Mouse (Mus musculus): ENCODE measurements around the gene Ntn4. TPM values are rescaled to one million over a fixed set of nuclear protein-coding genes. Genes with fewer than 3 reads are reported as not detected.

The Ntn4 gene
- polyA plus RNA-seq, 1 experiment from 2014 or later, result 2.0 TPM

DNA sequence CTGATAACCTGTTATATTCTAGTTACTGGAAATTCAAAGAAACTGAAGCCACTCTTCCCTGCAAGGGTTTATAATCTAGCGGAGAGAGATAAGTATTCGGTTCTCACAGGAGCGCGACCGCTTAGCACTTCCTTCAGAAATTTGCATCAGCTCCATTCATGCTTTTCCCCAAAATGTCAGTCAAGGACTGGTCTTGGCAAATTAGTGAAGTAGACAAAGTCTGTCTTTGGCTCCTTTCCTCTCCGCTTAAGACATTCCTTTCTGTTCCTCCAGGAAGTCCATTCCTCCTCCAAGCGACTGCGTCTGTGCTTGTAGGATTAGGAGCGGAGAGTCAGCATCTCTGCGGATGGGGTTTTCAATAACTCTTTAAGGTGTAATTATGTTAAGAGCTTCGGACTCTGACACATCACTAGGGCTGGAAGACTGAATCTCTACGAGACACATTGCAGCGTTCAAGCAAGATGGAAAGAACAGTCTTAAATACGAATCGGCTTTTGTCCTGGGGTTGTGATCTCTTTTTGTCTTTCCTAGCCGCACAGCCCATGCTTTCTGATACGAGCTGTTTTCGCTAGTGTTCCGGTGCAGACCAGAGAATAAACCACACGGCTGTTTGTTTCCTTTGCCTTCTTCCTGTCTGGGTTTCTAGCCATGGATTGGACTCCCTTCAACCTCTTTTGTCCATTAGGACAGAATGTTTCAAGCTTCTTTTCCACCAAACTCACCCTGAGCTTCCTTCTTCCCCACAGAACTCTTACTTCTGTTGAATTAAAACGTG, 60.3 kb downstream of the Ntn4 start:
- Histone ChIP-seq H3K27ac (replicated peaks; ENCODE audit: low read depth, low read length) (no peak overlapping the region), H3K4me3 (replicated peaks; ENCODE audit: low read depth, low read length) (peak overlapping the region; percentile 12; the same call in 1 of the 2 replicates), H3K4me2 (ENCODE audit: low read length) (peak overlapping the region; percentile 49), H3K27me3 (ENCODE audit: control insufficient read depth, insufficient read depth, low read length) (no peaks in the 10 kb centered on the region), H3K9ac (replicated peaks; ENCODE audit: low read length) (no peak overlapping the region; the same call in 1 of the 2 replicates), H3K9me3 (ENCODE audit: control insufficient read depth, low read length) (no peaks in the 10 kb centered on the region), H3K4me1 (ENCODE audit: control insufficient read depth, insufficient read depth, low read length) (peaks cover 8% of the 10 kb centered on the region), H3K36me3 (ENCODE audit: control insufficient read depth, insufficient read depth, low read length) (no peaks in the 10 kb centered on the region)
- ATAC-seq (ENCODE audit: low FRiP score, low TSS enrichment) (no peak), DNase-seq (peak; percentile 50)
- WGBS, result 39% methylated on average over 21 of the region's 21 CpGs

DNA sequence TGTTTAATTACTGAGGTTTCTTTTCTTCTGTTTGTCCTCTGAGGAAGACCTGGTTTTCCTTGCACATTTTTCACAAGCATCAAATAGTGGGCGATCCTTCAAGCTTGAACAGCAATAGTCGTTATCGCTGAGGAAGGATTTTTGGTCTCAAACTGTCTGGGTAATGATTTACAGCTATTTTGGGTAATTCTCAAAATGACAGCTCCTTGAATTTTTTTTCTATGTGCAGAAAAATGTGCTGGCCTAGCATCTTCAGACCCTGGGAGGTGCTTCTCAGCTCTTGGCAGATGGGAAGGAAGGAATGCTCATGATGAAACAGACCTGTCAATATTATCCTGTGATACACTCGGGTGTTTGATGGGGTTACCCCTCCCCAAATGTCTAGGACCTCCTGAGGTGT, 63.5 kb downstream of the Ntn4 start:
- no peak overlapping the region for H3K27ac ChIP-seq (replicated peaks; ENCODE audit: low read depth, low read length)
- H3K27me3 ChIP-seq (ENCODE audit: control insufficient read depth, insufficient read depth, low read length), result no peaks in the 10 kb centered on the region
- H3K4me2 ChIP-seq (ENCODE audit: low read length), result no peak overlapping the region
- 92% methylated on average over 4 of the region's 4 CpGs for WGBS
- H3K4me3 ChIP-seq (replicated peaks; ENCODE audit: low read depth, low read length), result no peak overlapping the region
- DNase-seq (no peak), ATAC-seq (ENCODE audit: low FRiP score, low TSS enrichment) (no peak)
- no peak overlapping the region for H3K9ac ChIP-seq (replicated peaks; ENCODE audit: low read length)
- peaks cover 16% of the 10 kb centered on the region; the same call in 1 of the 2 replicates for H3K36me3 ChIP-seq (ENCODE audit: control insufficient read depth, insufficient read depth, low read length)
- peaks cover 8% of the 10 kb centered on the region for H3K4me1 ChIP-seq (ENCODE audit: control insufficient read depth, insufficient read depth, low read length)
- H3K9me3 ChIP-seq (ENCODE audit: control insufficient read depth, low read length), result no peaks in the 10 kb centered on the region

DNA sequence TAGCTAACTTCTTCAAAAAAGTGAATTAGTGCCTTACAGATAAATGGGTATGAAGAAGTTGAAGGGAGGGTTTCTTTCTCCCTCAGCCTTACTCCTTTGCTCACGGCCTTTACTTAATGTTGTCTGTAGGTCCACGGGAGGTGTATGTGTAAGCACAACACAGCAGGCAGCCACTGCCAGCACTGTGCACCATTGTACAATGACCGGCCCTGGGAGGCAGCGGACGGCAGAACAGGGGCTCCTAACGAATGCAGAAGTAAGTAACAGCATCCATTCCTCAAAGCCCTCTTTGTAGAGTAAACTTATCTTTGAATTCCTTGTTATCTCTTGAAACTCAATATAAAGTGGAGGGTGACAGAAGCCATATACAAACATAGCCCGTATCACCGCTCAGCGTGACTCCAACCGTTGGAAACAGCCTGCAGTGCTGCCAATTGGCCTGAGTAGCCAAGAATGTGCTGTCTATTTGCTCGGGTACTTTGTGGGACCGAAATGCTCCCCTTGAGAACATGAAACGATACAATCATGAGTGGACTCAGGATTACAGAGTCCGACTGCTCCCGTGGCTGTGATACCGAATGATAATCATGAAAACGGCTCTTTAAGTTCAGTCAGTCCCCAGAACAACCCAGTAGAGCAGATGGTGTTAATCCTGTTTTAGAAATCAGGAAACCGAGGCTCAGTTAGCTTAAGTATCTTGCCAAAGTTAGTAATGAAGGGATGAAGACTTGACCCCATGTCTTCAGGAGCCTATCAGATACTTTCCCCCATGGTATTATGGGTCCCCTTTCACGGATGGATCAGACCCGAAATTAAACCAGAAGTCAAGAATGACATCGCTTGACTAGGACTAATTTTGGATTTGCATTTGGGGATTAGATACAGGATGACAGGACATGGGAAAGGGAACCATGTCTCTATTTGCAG, 66.9 kb downstream of the Ntn4 start:
- no peak overlapping the region for H3K4me3 ChIP-seq (replicated peaks; ENCODE audit: low read depth, low read length)
- no peak for DNase-seq
- H3K27ac ChIP-seq (replicated peaks; ENCODE audit: low read depth, low read length), result no peak overlapping the region
- no peak overlapping the region for H3K9ac ChIP-seq (replicated peaks; ENCODE audit: low read length)
- H3K36me3 ChIP-seq (ENCODE audit: control insufficient read depth, insufficient read depth, low read length), result peaks cover 38% of the 10 kb centered on the region
- no peak for ATAC-seq (ENCODE audit: low FRiP score, low TSS enrichment)
- H3K4me2 ChIP-seq (ENCODE audit: low read length), result no peak overlapping the region
- no peaks in the 10 kb centered on the region for H3K4me1 ChIP-seq (ENCODE audit: control insufficient read depth, insufficient read depth, low read length)
- H3K27me3 ChIP-seq (ENCODE audit: control insufficient read depth, insufficient read depth, low read length), result no peaks in the 10 kb centered on the region
- no peaks in the 10 kb centered on the region for H3K9me3 ChIP-seq (ENCODE audit: control insufficient read depth, low read length)
- 63% methylated on average over 21 of the region's 21 CpGs for WGBS

DNA sequence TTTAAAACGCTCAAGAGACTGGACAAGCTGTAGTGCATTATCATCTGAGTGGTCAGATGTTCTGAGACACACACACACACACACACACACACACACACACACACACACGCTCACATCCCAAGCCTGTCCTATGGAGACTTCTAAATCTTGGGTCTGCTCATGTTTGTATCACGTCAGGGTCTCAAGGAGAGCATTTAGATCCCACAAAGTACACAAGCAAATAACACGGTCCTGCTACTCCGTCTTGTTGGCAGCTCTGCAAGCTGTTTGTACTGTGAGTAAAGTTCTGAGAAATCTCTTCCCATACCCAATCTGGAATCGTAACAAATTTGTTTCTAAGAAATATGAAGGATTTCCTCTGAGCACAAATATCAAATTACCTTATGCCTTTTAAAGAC, 67.6 kb downstream of the Ntn4 start:
- peaks cover 38% of the 10 kb centered on the region for H3K36me3 ChIP-seq (ENCODE audit: control insufficient read depth, insufficient read depth, low read length)
- no peak overlapping the region for H3K4me3 ChIP-seq (replicated peaks; ENCODE audit: low read depth, low read length)
- H3K4me1 ChIP-seq (ENCODE audit: control insufficient read depth, insufficient read depth, low read length), result no peaks in the 10 kb centered on the region
- DNase-seq (no peak), ATAC-seq (ENCODE audit: low FRiP score, low TSS enrichment) (no peak)
- H3K9me3 ChIP-seq (ENCODE audit: control insufficient read depth, low read length), result no peaks in the 10 kb centered on the region
- no peak overlapping the region for H3K4me2 ChIP-seq (ENCODE audit: low read length)
- H3K9ac ChIP-seq (replicated peaks; ENCODE audit: low read length), result no peak overlapping the region
- WGBS, result 84% methylated on average over 6 of the region's 6 CpGs
- no peaks in the 10 kb centered on the region for H3K27me3 ChIP-seq (ENCODE audit: control insufficient read depth, insufficient read depth, low read length)
- no peak overlapping the region for H3K27ac ChIP-seq (replicated peaks; ENCODE audit: low read depth, low read length)

DNA sequence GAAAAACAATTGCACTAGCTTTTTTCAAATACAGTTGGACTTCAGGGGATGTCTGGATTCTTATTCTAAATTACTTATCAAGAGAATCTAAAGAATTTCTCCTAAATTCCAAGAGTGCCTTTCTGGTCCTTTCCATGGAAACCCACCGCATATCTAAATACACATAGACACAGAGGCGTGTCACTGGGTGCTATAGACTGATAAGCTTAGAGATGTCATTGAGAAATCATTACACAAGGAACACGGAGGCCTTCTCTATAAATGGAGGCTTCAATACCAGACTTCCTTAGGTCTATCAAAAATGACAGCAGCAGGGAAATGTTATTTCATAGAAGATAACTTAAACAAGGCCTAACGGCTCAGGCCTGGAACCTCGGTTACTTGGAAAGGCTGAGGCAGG, 68.0 kb downstream of the Ntn4 start:
- Histone ChIP-seq H3K36me3 (ENCODE audit: control insufficient read depth, insufficient read depth, low read length) (peaks cover 38% of the 10 kb centered on the region), H3K9ac (replicated peaks; ENCODE audit: low read length) (no peak overlapping the region), H3K4me2 (ENCODE audit: low read length) (no peak overlapping the region), H3K4me3 (replicated peaks; ENCODE audit: low read depth, low read length) (no peak overlapping the region), H3K27me3 (ENCODE audit: control insufficient read depth, insufficient read depth, low read length) (no peaks in the 10 kb centered on the region), H3K27ac (replicated peaks; ENCODE audit: low read depth, low read length) (no peak overlapping the region), H3K9me3 (ENCODE audit: control insufficient read depth, low read length) (no peaks in the 10 kb centered on the region), H3K4me1 (ENCODE audit: control insufficient read depth, insufficient read depth, low read length) (no peaks in the 10 kb centered on the region)
- no peak for DNase-seq
- WGBS, result 91% methylated on average over 5 of the region's 5 CpGs
- ATAC-seq (ENCODE audit: low FRiP score, low TSS enrichment), result no peak

DNA sequence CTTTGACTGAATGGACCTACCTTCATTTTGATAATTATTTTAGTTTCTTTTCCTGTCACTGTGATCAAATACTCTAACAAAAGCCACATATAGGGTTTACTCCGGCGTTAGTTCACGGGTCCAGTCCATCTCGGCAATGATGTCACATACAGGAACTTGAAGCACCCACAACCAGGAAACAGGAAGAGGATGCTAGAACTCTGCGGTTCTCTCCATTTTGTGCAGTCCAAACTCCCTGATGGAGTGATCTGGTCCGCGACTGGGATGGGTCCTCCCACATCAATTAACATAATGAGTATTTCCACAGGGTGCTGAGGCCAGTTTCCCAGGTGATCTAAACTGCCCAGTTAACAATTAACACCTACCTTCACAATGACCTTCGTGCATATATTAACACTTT, 69.1 kb downstream of the Ntn4 start:
- WGBS, result 94% methylated on average over 8 of the region's 8 CpGs
- Histone ChIP-seq H3K9me3 (ENCODE audit: control insufficient read depth, low read length) (no peaks in the 10 kb centered on the region), H3K27ac (replicated peaks; ENCODE audit: low read depth, low read length) (no peak overlapping the region), H3K4me3 (replicated peaks; ENCODE audit: low read depth, low read length) (no peak overlapping the region), H3K4me1 (ENCODE audit: control insufficient read depth, insufficient read depth, low read length) (no peaks in the 10 kb centered on the region), H3K27me3 (ENCODE audit: control insufficient read depth, insufficient read depth, low read length) (no peaks in the 10 kb centered on the region), H3K4me2 (ENCODE audit: low read length) (no peak overlapping the region), H3K9ac (replicated peaks; ENCODE audit: low read length) (no peak overlapping the region), H3K36me3 (ENCODE audit: control insufficient read depth, insufficient read depth, low read length) (peaks cover 45% of the 10 kb centered on the region)
- ATAC-seq (ENCODE audit: low FRiP score, low TSS enrichment) (no peak), DNase-seq (no peak)

DNA sequence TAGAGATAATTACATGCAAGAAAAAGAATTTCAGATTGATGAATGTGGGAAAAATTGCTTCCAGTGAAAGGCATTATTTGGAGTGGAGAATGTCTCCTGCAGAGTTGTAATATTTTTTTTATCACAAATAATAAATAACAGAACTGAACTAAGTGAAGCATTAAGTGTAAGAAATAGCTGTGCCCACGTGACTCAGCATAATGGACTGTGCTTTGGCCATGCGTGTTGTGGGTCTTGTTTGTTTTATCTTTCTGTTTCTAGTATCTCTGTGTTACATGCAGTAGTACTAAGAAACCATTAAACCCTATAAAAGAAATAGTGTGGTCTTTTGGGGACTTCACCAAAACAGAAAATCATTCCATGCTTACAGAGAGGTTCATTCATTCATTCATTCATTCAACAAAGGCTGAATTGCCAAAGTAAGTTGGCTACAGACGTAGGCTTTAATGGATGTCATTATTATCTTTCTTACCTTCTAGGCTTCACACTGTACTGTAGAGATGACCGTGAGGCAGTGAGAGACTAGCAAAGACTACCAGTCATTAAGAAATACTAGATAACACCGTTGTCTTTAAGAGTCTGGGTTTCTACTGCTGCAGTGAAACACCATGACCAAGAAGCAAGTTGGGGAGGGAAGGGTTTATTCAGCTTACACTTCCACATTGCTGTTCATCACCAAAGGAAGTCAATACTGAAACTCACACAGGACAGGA, 81.3 kb downstream of the Ntn4 start:
- Histone ChIP-seq H3K27ac (replicated peaks; ENCODE audit: low read depth, low read length) (no peak overlapping the region), H3K4me2 (ENCODE audit: low read length) (no peak overlapping the region), H3K9me3 (ENCODE audit: control insufficient read depth, low read length) (no peaks in the 10 kb centered on the region), H3K4me3 (replicated peaks; ENCODE audit: low read depth, low read length) (no peak overlapping the region), H3K9ac (replicated peaks; ENCODE audit: low read length) (no peak overlapping the region), H3K4me1 (ENCODE audit: control insufficient read depth, insufficient read depth, low read length) (peaks cover 9% of the 10 kb centered on the region), H3K36me3 (ENCODE audit: control insufficient read depth, insufficient read depth, low read length) (0 out of 2 replicates have a peak, but pooled peaks cover 3% of the 10 kb centered on the region), H3K27me3 (ENCODE audit: control insufficient read depth, insufficient read depth, low read length) (no peaks in the 10 kb centered on the region)
- 93% methylated on average over 5 of the region's 5 CpGs for WGBS
- DNase-seq (no peak), ATAC-seq (ENCODE audit: low FRiP score, low TSS enrichment) (no peak)

DNA sequence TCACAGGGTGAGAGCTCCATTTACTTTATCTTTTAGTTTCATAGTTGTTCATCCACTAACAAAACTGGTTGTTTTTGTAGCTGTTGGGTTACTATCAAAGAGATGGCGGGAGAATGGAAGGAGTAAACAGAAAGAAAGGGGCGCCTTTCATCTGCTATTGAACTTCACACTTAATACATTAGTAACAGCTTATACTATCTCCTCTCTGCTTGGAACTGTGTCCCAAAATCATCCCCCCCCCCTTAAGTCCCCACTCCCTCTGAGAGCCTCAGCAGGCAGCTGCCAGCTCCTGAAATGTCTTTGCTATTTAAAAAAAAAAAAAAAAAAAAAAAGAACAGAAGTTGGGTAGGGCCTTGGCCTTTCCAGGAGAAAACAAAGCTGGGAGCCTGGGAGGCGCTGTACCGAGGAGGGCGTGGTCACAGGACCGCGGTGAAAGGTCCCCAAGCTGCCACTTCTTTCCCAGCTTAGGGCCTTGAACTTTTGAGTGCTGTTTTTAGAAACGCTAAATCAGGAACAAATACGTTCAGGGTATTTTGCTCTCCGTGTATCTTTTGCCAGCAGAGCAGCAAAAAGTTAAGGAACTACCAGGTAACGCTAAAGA, 83.6 kb downstream of the Ntn4 start:
- H3K9me3 ChIP-seq (ENCODE audit: control insufficient read depth, low read length), result no peaks in the 10 kb centered on the region
- WGBS, result 9% methylated on average over 11 of the region's 11 CpGs
- no peaks in the 10 kb centered on the region for H3K27me3 ChIP-seq (ENCODE audit: control insufficient read depth, insufficient read depth, low read length)
- no peak overlapping the region for H3K4me3 ChIP-seq (replicated peaks; ENCODE audit: low read depth, low read length)
- no peak overlapping the region for H3K4me2 ChIP-seq (ENCODE audit: low read length)
- ATAC-seq (ENCODE audit: low FRiP score, low TSS enrichment) (no peak), DNase-seq (peak; percentile 34)
- H3K36me3 ChIP-seq (ENCODE audit: control insufficient read depth, insufficient read depth, low read length), result no peaks in the 10 kb centered on the region
- no peak overlapping the region for H3K27ac ChIP-seq (replicated peaks; ENCODE audit: low read depth, low read length)
- H3K4me1 ChIP-seq (ENCODE audit: control insufficient read depth, insufficient read depth, low read length), result peaks cover 9% of the 10 kb centered on the region
- H3K9ac ChIP-seq (replicated peaks; ENCODE audit: low read length), result no peak overlapping the region

Data from midbrain, embryonic 14.5 days (tissue).